Comparison of ENCODE assay signal across 13 mouse cellular contexts in genomic region chr17:30177435-30177834, GRCm38 (mm10).
DNase-seq lines count a peak whose midpoint lies in the region; ATAC-seq lines count a peak whose summit lies in the region.
"Had no signal": no experiment of that assay in that cellular context is flagged by ENCODE, and none has a peak within 500 bp of the region (broad histone marks: within the 10 kb centered on the region; RNA-seq: fewer than 3 reads in every experiment).

No protein-coding gene starts in this region.

- no peak overlapping the region for H3K27ac ChIP-seq in hindbrain, embryonic 16.5 days (ENCODE audit: low read depth, low read length)
- H3K27ac ChIP-seq in hindbrain, embryonic 10.5 days, result no peak overlapping the region
- H3K27ac ChIP-seq: heart, embryonic 15.5 days; lung, embryonic 15.5 days; midbrain, embryonic 15.5 days had no signal

- no peak overlapping the region for H3K4me3 ChIP-seq in hindbrain, embryonic 16.5 days (ENCODE audit: low read length)
- H3K4me3 ChIP-seq in hindbrain, embryonic 10.5 days, result no peak overlapping the region
- H3K4me3 ChIP-seq: heart, embryonic 15.5 days; lung, embryonic 15.5 days; midbrain, embryonic 15.5 days had no signal

- ATAC-seq in hindbrain, embryonic 16.5 days, result peak; percentile 52; the same call in 1 of the 2 replicates
- no peak for ATAC-seq in CD4-positive, CD25-positive, alpha-beta regulatory T cell, adult 4 months
- ATAC-seq: intestine, postnatal 0 days; midbrain, embryonic 15.5 days had no signal

- H3K36me3 ChIP-seq in hindbrain, embryonic 16.5 days (ENCODE audit: control insufficient read depth, insufficient read depth, low read length), result no peaks in the 10 kb centered on the region
- H3K36me3 ChIP-seq in hindbrain, embryonic 10.5 days, result peaks cover 17% of the 10 kb centered on the region
- H3K36me3 ChIP-seq: heart, embryonic 15.5 days; midbrain, embryonic 15.5 days had no signal

- no peaks in the 10 kb centered on the region for H3K9me3 ChIP-seq in hindbrain, embryonic 16.5 days (ENCODE audit: control insufficient read depth, low read length)
- no peaks in the 10 kb centered on the region for H3K9me3 ChIP-seq in hindbrain, embryonic 10.5 days
- H3K9me3 ChIP-seq: heart, embryonic 15.5 days; lung, embryonic 15.5 days; midbrain, embryonic 15.5 days had no signal

- DNase-seq in hindbrain, embryonic 10.5 days (ENCODE audit: low spot score), result no peak
- peak; percentile 74 for DNase-seq in retina, postnatal 1 day
- DNase-seq in retina, embryonic 14.5 days (ENCODE audit: low spot score), result no peak
- DNase-seq in cerebellum, adult 9-11 months, result peak; percentile 91
- no peak for DNase-seq in urinary bladder, postnatal 4 days (ENCODE audit: low spot score in 2 of 2)
- DNase-seq in spleen, adult 12 weeks (ENCODE audit: low spot score), result no peak
- DNase-seq: gastrocnemius, postnatal 10 days had no signal

- H3K9ac ChIP-seq in hindbrain, embryonic 16.5 days (ENCODE audit: low read depth, low read length), result no peak overlapping the region
- H3K9ac ChIP-seq: heart, embryonic 15.5 days; lung, embryonic 15.5 days; midbrain, embryonic 15.5 days had no signal

- WGBS in hindbrain, embryonic 16.5 days, result 48% methylated on average over 4 of the region's 4 CpGs
- 96% methylated on average over 4 of the region's 4 CpGs for WGBS in hindbrain, embryonic 10.5 days

- no peak overlapping the region for H3K4me2 ChIP-seq in hindbrain, embryonic 16.5 days (ENCODE audit: low read length)
- H3K4me2 ChIP-seq: heart, embryonic 15.5 days; lung, embryonic 15.5 days; midbrain, embryonic 15.5 days had no signal

- no peaks in the 10 kb centered on the region for H3K27me3 ChIP-seq in hindbrain, embryonic 16.5 days (replicated peaks; ENCODE audit: control insufficient read depth, insufficient read depth, low read length)
- H3K27me3 ChIP-seq in hindbrain, embryonic 10.5 days (ENCODE audit: insufficient read depth, poor library complexity, severe bottlenecking), result no peaks in the 10 kb centered on the region
- H3K27me3 ChIP-seq: heart, embryonic 15.5 days; lung, embryonic 15.5 days; midbrain, embryonic 15.5 days had no signal

- peaks cover 3% of the 10 kb centered on the region; the same call in 1 of the 2 replicates for H3K4me1 ChIP-seq in hindbrain, embryonic 16.5 days (ENCODE audit: control insufficient read depth, insufficient read depth, low read depth, low read length)
- no peaks in the 10 kb centered on the region for H3K4me1 ChIP-seq in hindbrain, embryonic 10.5 days (replicated peaks)
- H3K4me1 ChIP-seq: midbrain, embryonic 15.5 days had no signal

Comparison
In these comparisons a context has a peak if more than half of its experiments do, and no peak if none do; other contexts are left out.
1. DNase-seq: peak in retina, postnatal 1 day (single experiment) and cerebellum, adult 9-11 months (single experiment); none in hindbrain, embryonic 10.5 days (single experiment), retina, embryonic 14.5 days (single experiment), urinary bladder, postnatal 4 days (0 of 2) and spleen, adult 12 weeks (single experiment).